Mouse (Mus musculus): ENCODE measurements at regions not wholly inside any gene's neighbourhood (a gene's known extent, or its start where the extent isn't known, plus 50 kb on each side); places are given as distances from the start of the nearest gene placed in this dataset.

- TF ChIP-seq CTCF (IDR thresholded peaks at IDR 0.05; ENCODE audit: low read depth, low read length): no peak
- no peak for TF ChIP-seq POLR2A (IDR thresholded peaks at IDR 0.05; ENCODE audit: extremely low read depth, insufficient read depth, low read length)
Observed at GRCm38 (mm10) chr2:128378456-128378855, 212.6 kb upstream of the Spdye4c start.
